Comparison of ENCODE assay signal across 16 mouse cellular contexts in genomic region chr6:72272161-72272696, GRCm38 (mm10). TPM values are rescaled to one million over a fixed set of nuclear protein-coding genes. Genes with fewer than 3 reads are reported as not detected.
DNase-seq lines count a peak whose midpoint lies in the region; ATAC-seq lines count a peak whose summit lies in the region.
"Had no signal": no experiment of that assay in that cellular context is flagged by ENCODE, and none has a peak within 500 bp of the region (broad histone marks: within the 10 kb centered on the region; RNA-seq: fewer than 3 reads in every experiment).

No protein-coding gene starts in this region.

- 47% methylated on average over 10 of the region's 10 CpGs for WGBS in lung, embryonic 16.5 days
- WGBS in forebrain, embryonic 14.5 days = 83% methylated on average over 10 of the region's 10 CpGs

- H3K4me3 ChIP-seq in lung, embryonic 16.5 days (ENCODE audit: low read length) = no peak overlapping the region
- no peak overlapping the region for H3K4me3 ChIP-seq in forebrain, embryonic 14.5 days (ENCODE audit: low read depth, low read length)
- H3K4me3 ChIP-seq: hindbrain, embryonic 10.5 days had no signal

- no peaks in the 10 kb centered on the region; the same call in 1 of the 2 replicates for H3K9me3 ChIP-seq in lung, embryonic 16.5 days (ENCODE audit: control insufficient read depth, low read length)
- no peaks in the 10 kb centered on the region for H3K9me3 ChIP-seq in forebrain, embryonic 14.5 days (replicated peaks; ENCODE audit: control insufficient read depth, low read length)

- intact Hi-C loops in heart, postnatal 36 days (cut with DNase I) = no loop called here

- peaks cover 19% of the 10 kb centered on the region for H3K4me1 ChIP-seq in lung, embryonic 16.5 days (replicated peaks; ENCODE audit: control insufficient read depth, insufficient read depth, low read length)
- H3K4me1 ChIP-seq in forebrain, embryonic 14.5 days (ENCODE audit: control insufficient read depth, insufficient read depth, low read length) = peaks cover 4% of the 10 kb centered on the region; the same call in 1 of the 2 replicates

- H3K27me3 ChIP-seq in lung, embryonic 16.5 days (ENCODE audit: control insufficient read depth, insufficient read depth, low read depth, low read length) = no peaks in the 10 kb centered on the region
- H3K27me3 ChIP-seq in forebrain, embryonic 14.5 days (replicated peaks; ENCODE audit: control insufficient read depth, insufficient read depth, low read length) = no peaks in the 10 kb centered on the region

- no peak overlapping the region for H3K9ac ChIP-seq in lung, embryonic 16.5 days (ENCODE audit: low read length)
- no peak overlapping the region for H3K9ac ChIP-seq in forebrain, embryonic 14.5 days (ENCODE audit: low read length)

- no peaks in the 10 kb centered on the region for H3K36me3 ChIP-seq in lung, embryonic 16.5 days (ENCODE audit: control insufficient read depth, insufficient read depth, low read length)
- no peaks in the 10 kb centered on the region for H3K36me3 ChIP-seq in forebrain, embryonic 14.5 days (ENCODE audit: control insufficient read depth, insufficient read depth, low read length)
- H3K36me3 ChIP-seq: hindbrain, embryonic 10.5 days had no signal

- peak overlapping the region; percentile 89 for H3K27ac ChIP-seq in lung, embryonic 16.5 days (ENCODE audit: low read length)
- H3K27ac ChIP-seq in forebrain, embryonic 14.5 days (ENCODE audit: low read depth, low read length) = no peak overlapping the region
- H3K27ac ChIP-seq: hindbrain, embryonic 10.5 days had no signal

- ATAC-seq in lung, embryonic 16.5 days (ENCODE audit: low read depth) = peak; percentile 68
- no peak for ATAC-seq in forebrain, embryonic 14.5 days

- no peak overlapping the region for H3K4me2 ChIP-seq in lung, embryonic 16.5 days (ENCODE audit: low read depth, low read length)
- H3K4me2 ChIP-seq in forebrain, embryonic 14.5 days (ENCODE audit: low read length) = no peak overlapping the region
- H3K4me2 ChIP-seq: midbrain, embryonic 11.5 days had no signal

- peak; percentile 78 for DNase-seq in heart, adult 11 months
- no peak for DNase-seq in heart, postnatal 36 days
- DNase-seq in urinary bladder, postnatal 14 days (ENCODE audit: low spot score) = peak; percentile 30
- no peak for DNase-seq in urinary bladder, postnatal 25 days (ENCODE audit: low spot score)
- DNase-seq in yolk sac, embryonic 10.5 days (ENCODE audit: low spot score) = peak; percentile 40
- DNase-seq in retina, postnatal 1 day = no peak
- no peak for DNase-seq in forebrain, embryonic 14.5 days (ENCODE audit: low spot score)
- DNase-seq: kidney, adult 2 months; layer of hippocampus, adult 9-11 months; thymus, adult 2 months had no signal

RNA-seq across cellular contexts. Expression of gene Sftpb, which starts 32.2 kb away (rescaled TPM):
- total RNA-seq in heart, postnatal 36 days (2021) = not detected
- polyA plus RNA-seq in lung, embryonic 16.5 days (2015; fragmentation: Nextera tagmentation; extraction: Ambion mirVana) = 275 and 324 TPM in 2 replicates
- polyA plus RNA-seq in forebrain, embryonic 14.5 days (2014; fragmentation: Nextera tagmentation; extraction: Ambion mirVana) = not detected in 2 replicates
- total RNA-seq: MEL had no signal
- polyA plus RNA-seq: C2C12; hindbrain, embryonic 10.5 days; kidney, adult 2 months; limb, embryonic 11.5 days; midbrain, embryonic 11.5 days had no signal

RNA-seq across cellular contexts. Expression of gene Atoh8, which starts 36.9 kb away (rescaled TPM):
- total RNA-seq in heart, postnatal 36 days (2021) = 10 to 100 TPM in 1 of 2 experiments, 1 to 10 TPM in 1; 10.0 to 11.4 TPM
- 32.2 and 35.3 TPM in 2 replicates for polyA plus RNA-seq in lung, embryonic 16.5 days (2015; fragmentation: Nextera tagmentation; extraction: Ambion mirVana)
- 2.2 and 2.5 TPM in 2 replicates for polyA plus RNA-seq in forebrain, embryonic 14.5 days (2014; fragmentation: Nextera tagmentation; extraction: Ambion mirVana)
- total RNA-seq: MEL had no signal

Comparison
In these comparisons a context has a peak if more than half of its experiments do, and no peak if none do; other contexts are left out.
1. DNase-seq: peak in heart, adult 11 months (single experiment), urinary bladder, postnatal 14 days (single experiment) and yolk sac, embryonic 10.5 days (single experiment); none in heart, postnatal 36 days (0 of 2), urinary bladder, postnatal 25 days (single experiment), retina, postnatal 1 day (single experiment) and forebrain, embryonic 14.5 days (single experiment).
2. RNA of gene Sftpb, which starts 32.2 kb away (polyA plus RNA-seq): 275 to 324 TPM in lung, embryonic 16.5 days; not detected in forebrain, embryonic 14.5 days; every median in the first group is over 100 times any median in the second.